Mouse (Mus musculus): ENCODE measurements around the gene Nfix. TPM values are rescaled to one million over a fixed set of nuclear protein-coding genes. Genes with fewer than 3 reads are reported as not detected.
A peak's percentile ranks its signal among the peaks of the same experiment; 100 is the strongest.

The Nfix gene
- 16.3 and 16.8 TPM in 2 replicates for polyA plus RNA-seq (2014; fragmentation: Nextera tagmentation; extraction: Ambion mirVana)

GRCm38 (mm10) chr8:84799999-84800831, at the start of gene Nfix:
TSS of gene Nfix (minus strand) at chr8:84800344.
- peak within 1 kb of the TSS in 1 of 2 experiments; percentile 85; a peak in 3 of 4 replicates for H3K27ac ChIP-seq (replicated peaks in 1 of 2; ENCODE audit: control insufficient read depth in 1 of 2, insufficient read depth in 1 of 2, low read depth in 2 of 2, low read length in 2 of 2)
- no peaks in the 10 kb centered on the region for H3K9me3 ChIP-seq (ENCODE audit: control insufficient read depth, low read length)
- H3K4me2 ChIP-seq (ENCODE audit: low read length): peak within 1 kb of the TSS; percentile 88
- peak; percentile 16; the same call in 1 of the 2 replicates for ATAC-seq (ENCODE audit: insufficient number of reproducible peaks, insufficient read depth, low FRiP score, low read depth)
- peaks cover 12% of the 10 kb centered on the region for H3K36me3 ChIP-seq (ENCODE audit: control insufficient read depth, insufficient read depth, low read length)
- H3K4me3 ChIP-seq (ENCODE audit: control insufficient read depth in 1 of 2, insufficient read depth in 1 of 2, low read depth in 1 of 2, low read length in 2 of 2): peak within 1 kb of the TSS; percentile 65 to 80
- peaks cover 47% of the 10 kb centered on the region for H3K27me3 ChIP-seq (ENCODE audit: control insufficient read depth, insufficient read depth, low read length)
- peaks cover 8 to 9% of the 10 kb centered on the region in 2 experiments; a peak in 3 of 4 replicates for H3K4me1 ChIP-seq (ENCODE audit: control insufficient read depth in 2 of 2, insufficient read depth in 2 of 2, low read length in 2 of 2)
- H3K9ac ChIP-seq (ENCODE audit: low read length): peak within 1 kb of the TSS; percentile 95
- WGBS: 2% methylated on average over 51 of the region's 125 CpGs

GRCm38 (mm10) chr8:84847684-84848435, 47.7 kb upstream of the Nfix start:
- Histone ChIP-seq H3K36me3 (ENCODE audit: control insufficient read depth, insufficient read depth, low read length) (peaks cover 29% of the 10 kb centered on the region), H3K9ac (ENCODE audit: low read length) (peak overlapping the region; percentile 83), H3K4me3 (ENCODE audit: control insufficient read depth in 1 of 2, insufficient read depth in 1 of 2, low read depth in 1 of 2, low read length in 2 of 2) (peak overlapping the region in 1 of 2 experiments; percentile 55; a peak in 2 of 4 replicates), H3K27me3 (ENCODE audit: control insufficient read depth, insufficient read depth, low read length) (no peaks in the 10 kb centered on the region), H3K4me2 (ENCODE audit: low read length) (peak overlapping the region; percentile 80), H3K9me3 (ENCODE audit: control insufficient read depth, low read length) (no peaks in the 10 kb centered on the region), H3K27ac (replicated peaks in 1 of 2; ENCODE audit: control insufficient read depth in 1 of 2, insufficient read depth in 1 of 2, low read depth in 2 of 2, low read length in 2 of 2) (peak overlapping the region; percentile 86 to 89), H3K4me1 (ENCODE audit: control insufficient read depth in 2 of 2, insufficient read depth in 2 of 2, low read length in 2 of 2) (peaks cover 12 to 28% of the 10 kb centered on the region in 2 experiments)
- WGBS: 30% methylated on average over 6 of the region's 6 CpGs
- no peak for ATAC-seq (ENCODE audit: insufficient number of reproducible peaks, insufficient read depth, low FRiP score, low read depth)

GRCm38 (mm10) chr8:84846722-84847572, 46.8 kb upstream of the Nfix start, which contains the start of gene Calr:
TSS of gene Calr (minus strand) at chr8:84846934.
- Histone ChIP-seq H3K9me3 (ENCODE audit: control insufficient read depth, low read length) (no peaks in the 10 kb centered on the region), H3K27ac (replicated peaks in 1 of 2; ENCODE audit: control insufficient read depth in 1 of 2, insufficient read depth in 1 of 2, low read depth in 2 of 2, low read length in 2 of 2) (peak within 1 kb of the TSS; percentile 86 to 89), H3K36me3 (ENCODE audit: control insufficient read depth, insufficient read depth, low read length) (peaks cover 38% of the 10 kb centered on the region), H3K27me3 (ENCODE audit: control insufficient read depth, insufficient read depth, low read length) (no peaks in the 10 kb centered on the region), H3K4me3 (ENCODE audit: control insufficient read depth in 1 of 2, insufficient read depth in 1 of 2, low read depth in 1 of 2, low read length in 2 of 2) (peak within 1 kb of the TSS; percentile 92 to 98), H3K4me1 (ENCODE audit: control insufficient read depth in 2 of 2, insufficient read depth in 2 of 2, low read length in 2 of 2) (peaks cover 12 to 28% of the 10 kb centered on the region in 2 experiments), H3K4me2 (ENCODE audit: low read length) (peak within 1 kb of the TSS; percentile 81), H3K9ac (ENCODE audit: low read length) (peak within 1 kb of the TSS; percentile 97)
- WGBS: under 1% methylated on average over 55 of the region's 55 CpGs
- peak; percentile 99 for ATAC-seq (ENCODE audit: insufficient number of reproducible peaks, insufficient read depth, low FRiP score, low read depth)

- Histone ChIP-seq H3K27me3 (ENCODE audit: control insufficient read depth, insufficient read depth, low read length) (no peaks in the 10 kb centered on the region), H3K27ac (replicated peaks in 1 of 2; ENCODE audit: control insufficient read depth in 1 of 2, insufficient read depth in 1 of 2, low read depth in 2 of 2, low read length in 2 of 2) (peak overlapping the region; percentile 80 to 84), H3K9ac (ENCODE audit: low read length) (peak overlapping the region; percentile 97), H3K36me3 (ENCODE audit: control insufficient read depth, insufficient read depth, low read length) (peaks cover 46% of the 10 kb centered on the region), H3K4me2 (ENCODE audit: low read length) (peak overlapping the region; percentile 81), H3K9me3 (ENCODE audit: control insufficient read depth, low read length) (no peaks in the 10 kb centered on the region), H3K4me1 (ENCODE audit: control insufficient read depth in 2 of 2, insufficient read depth in 2 of 2, low read length in 2 of 2) (peaks cover 12 to 28% of the 10 kb centered on the region in 2 experiments), H3K4me3 (ENCODE audit: control insufficient read depth in 1 of 2, insufficient read depth in 1 of 2, low read depth in 1 of 2, low read length in 2 of 2) (peak overlapping the region; percentile 92 to 98)
- WGBS: under 1% methylated on average over 30 of the region's 30 CpGs
- no peak; the same call in 1 of the 2 replicates for ATAC-seq (ENCODE audit: insufficient number of reproducible peaks, insufficient read depth, low FRiP score, low read depth)
Observed at GRCm38 (mm10) chr8:84846094-84846721, 46.1 kb upstream of the Nfix start.

- peaks cover 12 to 28% of the 10 kb centered on the region in 2 experiments for H3K4me1 ChIP-seq (ENCODE audit: control insufficient read depth in 2 of 2, insufficient read depth in 2 of 2, low read length in 2 of 2)
- H3K4me3 ChIP-seq (ENCODE audit: control insufficient read depth in 1 of 2, insufficient read depth in 1 of 2, low read depth in 1 of 2, low read length in 2 of 2): peak overlapping the region; percentile 92 to 98
- H3K27me3 ChIP-seq (ENCODE audit: control insufficient read depth, insufficient read depth, low read length): no peaks in the 10 kb centered on the region
- no peaks in the 10 kb centered on the region for H3K9me3 ChIP-seq (ENCODE audit: control insufficient read depth, low read length)
- no peak for ATAC-seq (ENCODE audit: insufficient number of reproducible peaks, insufficient read depth, low FRiP score, low read depth)
- H3K27ac ChIP-seq (replicated peaks in 1 of 2; ENCODE audit: control insufficient read depth in 1 of 2, insufficient read depth in 1 of 2, low read depth in 2 of 2, low read length in 2 of 2): peak overlapping the region; percentile 80 to 84
- peak overlapping the region; percentile 97 for H3K9ac ChIP-seq (ENCODE audit: low read length)
- H3K36me3 ChIP-seq (ENCODE audit: control insufficient read depth, insufficient read depth, low read length): peaks cover 48% of the 10 kb centered on the region
- WGBS: 14% methylated on average over 12 of the region's 12 CpGs
- H3K4me2 ChIP-seq (ENCODE audit: low read length): peak overlapping the region; percentile 81
Observed at GRCm38 (mm10) chr8:84845355-84846093, 45.4 kb upstream of the Nfix start.

- H3K4me3 ChIP-seq (ENCODE audit: control insufficient read depth in 1 of 2, insufficient read depth in 1 of 2, low read depth in 1 of 2, low read length in 2 of 2): 0 out of 4 replicates have a peak overlapping the region, but pooled peaks of 1 of the 2 experiments have one; percentile 3
- WGBS: 75% methylated on average over 9 of the region's 9 CpGs
- no peak overlapping the region for H3K27ac ChIP-seq (replicated peaks in 1 of 2; ENCODE audit: control insufficient read depth in 1 of 2, insufficient read depth in 1 of 2, low read depth in 2 of 2, low read length in 2 of 2)
- no peak for ATAC-seq (ENCODE audit: insufficient number of reproducible peaks, insufficient read depth, low FRiP score, low read depth)
- H3K36me3 ChIP-seq (ENCODE audit: control insufficient read depth, insufficient read depth, low read length): peaks cover 48% of the 10 kb centered on the region
- H3K4me1 ChIP-seq (ENCODE audit: control insufficient read depth in 2 of 2, insufficient read depth in 2 of 2, low read length in 2 of 2): peaks cover 12 to 30% of the 10 kb centered on the region in 2 experiments
- no peaks in the 10 kb centered on the region for H3K9me3 ChIP-seq (ENCODE audit: control insufficient read depth, low read length)
- peak overlapping the region; percentile 97 for H3K9ac ChIP-seq (ENCODE audit: low read length)
- peak overlapping the region; percentile 81 for H3K4me2 ChIP-seq (ENCODE audit: low read length)
- H3K27me3 ChIP-seq (ENCODE audit: control insufficient read depth, insufficient read depth, low read length): no peaks in the 10 kb centered on the region
Observed at GRCm38 (mm10) chr8:84844397-84845070, 44.4 kb upstream of the Nfix start.
